Mouse (Mus musculus) layer of hippocampus, postnatal 36 days (tissue): ENCODE data around the gene Olfr1427. TPM values are rescaled to one million over a fixed set of nuclear protein-coding genes. Genes with fewer than 3 reads are reported as not detected.
"Not testable (repeated sequence)": the region's sequence is repeated elsewhere in the genome, so short reads cannot be mapped to it uniquely, and the experiment has no call there.

Experiments used
- DNase-seq, 2 experiments: peaks; one replicate each; pipeline ENCODE4 v3.0.0; 2022
- total RNA-seq, 2 experiments: library from RNA; stranded (reverse); gene quantifications; 2 replicates each; pipeline ENCODE4 v1.2.3; 2021

The Olfr1427 gene
- not detected for total RNA-seq

- no peak for DNase-seq
Observed at GRCm38 (mm10) chr19:12103234-12103633, at the start of gene Olfr1427. Gene Olfr1427, minus strand, starts transcription at chr19:12103334.

GRCm38 (mm10) chr19:12145452-12145851 lies 42.3 kb upstream of the Olfr1427 start:
- no peak for DNase-seq

GRCm38 (mm10) chr19:12143356-12143755 lies 40.2 kb upstream of the Olfr1427 start:
- peak; percentile 30 to 51 for DNase-seq

- peak in 1 of 2 experiments; percentile 12 for DNase-seq
Observed at GRCm38 (mm10) chr19:12134289-12134688, 31.2 kb upstream of the Olfr1427 start.

GRCm38 (mm10) chr19:12123103-12123502 lies 20.0 kb upstream of the Olfr1427 start, which contains the start of gene Olfr76:
Gene Olfr76, minus strand, starts transcription at chr19:12123203.
- no peak for DNase-seq

GRCm38 (mm10) chr19:12116464-12116863 lies 13.3 kb upstream of the Olfr1427 start:
- DNase-seq = no peak

GRCm38 (mm10) chr19:12115797-12116196 lies 12.7 kb upstream of the Olfr1427 start, which contains the start of gene Olfr1428:
Gene Olfr1428, minus strand, starts transcription at chr19:12115897.
- no peak for DNase-seq

- no peak for DNase-seq
Observed at GRCm38 (mm10) chr19:12113807-12114206, 10.7 kb upstream of the Olfr1427 start.

GRCm38 (mm10) chr19:12104541-12104940 lies 1.4 kb upstream of the Olfr1427 start:
- no peak for DNase-seq

- DNase-seq = no peak
Observed at GRCm38 (mm10) chr19:12091913-12092312, 11.2 kb downstream of the Olfr1427 start, which contains the start of gene Olfr1426. Gene Olfr1426, minus strand, starts transcription at chr19:12092013.

- not testable (repeated sequence) for DNase-seq
Observed at GRCm38 (mm10) chr19:12077631-12078030, 25.5 kb downstream of the Olfr1427 start, which contains the start of gene Olfr1425. Gene Olfr1425, minus strand, starts transcription at chr19:12077731.

GRCm38 (mm10) chr19:12069546-12069945 lies 33.6 kb downstream of the Olfr1427 start:
- DNase-seq = not testable (repeated sequence)

GRCm38 (mm10) chr19:12067806-12068205 lies 35.3 kb downstream of the Olfr1427 start:
- DNase-seq = not testable (repeated sequence)

- not testable (repeated sequence) for DNase-seq
Observed at GRCm38 (mm10) chr19:12062582-12062981, 40.6 kb downstream of the Olfr1427 start, which contains the start of gene Olfr1424. Gene Olfr1424, minus strand, starts transcription at chr19:12062682.

Other genes with a start within 250 kb of the Olfr1427 start
- not detected for gene Olfr1418, start 242.3 kb downstream of the Olfr1427 start, total RNA-seq
- gene Olfr1419, start 228.2 kb downstream of the Olfr1427 start, total RNA-seq = not detected
- gene Olfr1420, start 216.8 kb downstream of the Olfr1427 start, total RNA-seq = not detected
- 10 to 100 TPM; 19.8 to 24.8 TPM for gene Patl1, start 190.9 kb downstream of the Olfr1427 start, total RNA-seq
- 10 to 100 TPM; 51.1 to 52.3 TPM for gene Osbp, start 137.4 kb downstream of the Olfr1427 start, total RNA-seq
- not detected for gene Olfr1423, start 62.0 kb downstream of the Olfr1427 start, total RNA-seq
- not detected for gene Olfr1424, start 40.7 kb downstream of the Olfr1427 start, total RNA-seq
- gene Olfr1425, start 25.6 kb downstream of the Olfr1427 start, total RNA-seq = not detected
- gene Olfr1426, start 11.3 kb downstream of the Olfr1427 start, total RNA-seq = not detected
- not detected for gene Olfr1428, start 12.6 kb upstream of the Olfr1427 start, total RNA-seq
- not detected for gene Olfr76, start 19.9 kb upstream of the Olfr1427 start, total RNA-seq
- not detected for gene Olfr1555-ps1, start 66.8 kb upstream of the Olfr1427 start, total RNA-seq
- gene Olfr1431, start 97.3 kb upstream of the Olfr1427 start, total RNA-seq = not detected
- gene Olfr1432, start 129.3 kb upstream of the Olfr1427 start, total RNA-seq = not detected
- not detected for gene Olfr262, start 138.3 kb upstream of the Olfr1427 start, total RNA-seq
- not detected for gene Olfr235, start 157.7 kb upstream of the Olfr1427 start, total RNA-seq
- gene Olfr1434, start 176.5 kb upstream of the Olfr1427 start, total RNA-seq = not detected
- not detected for gene Olfr1436, start 195.8 kb upstream of the Olfr1427 start, total RNA-seq
- not detected for gene Olfr1437, start 221.8 kb upstream of the Olfr1427 start, total RNA-seq
- gene Olfr1438-ps1, start 232.6 kb upstream of the Olfr1427 start, total RNA-seq = not detected